Mouse (Mus musculus) cerebellum, adult 8-10 months (tissue): Measurements from ENCODE around the gene Asic5.

Experiments
- DNase-seq: peaks from one replicate; pipeline ENCODE4 v3.0.0; 2022

Gene Asic5

GRCm38 (mm10) chr3:81981990-81982389 is at the start of gene Asic5:
Gene Asic5 (plus strand): TSS chr3:81982290.
- no peak for DNase-seq

GRCm38 (mm10) chr3:81933348-81933747 is 48.7 kb upstream of the Asic5 start:
- no peak for DNase-seq

GRCm38 (mm10) chr3:81938924-81939323 is 43.2 kb upstream of the Asic5 start:
- DNase-seq: no peak

GRCm38 (mm10) chr3:81942341-81942740 is 39.7 kb upstream of the Asic5 start:
- DNase-seq: no peak

GRCm38 (mm10) chr3:81943097-81943496 is 39.0 kb upstream of the Asic5 start:
- no peak for DNase-seq

- DNase-seq: no peak
Observed at GRCm38 (mm10) chr3:81944851-81945393, 37.2 kb upstream of the Asic5 start.

- no peak for DNase-seq
Observed at GRCm38 (mm10) chr3:81949048-81949447, 33.0 kb upstream of the Asic5 start.

- DNase-seq: no peak
Observed at GRCm38 (mm10) chr3:81951785-81952184, 30.3 kb upstream of the Asic5 start.

- DNase-seq: no peak
Observed at GRCm38 (mm10) chr3:81957484-81957883, 24.6 kb upstream of the Asic5 start.

- no peak for DNase-seq
Observed at GRCm38 (mm10) chr3:81961336-81961735, 20.8 kb upstream of the Asic5 start.

GRCm38 (mm10) chr3:81963768-81964167 is 18.3 kb upstream of the Asic5 start:
- peak; percentile 24 for DNase-seq

- peak; percentile 40 for DNase-seq
Observed at GRCm38 (mm10) chr3:81964596-81964995, 17.5 kb upstream of the Asic5 start.

- DNase-seq: no peak
Observed at GRCm38 (mm10) chr3:81975607-81976006, 6.5 kb upstream of the Asic5 start.

- DNase-seq: no peak
Observed at GRCm38 (mm10) chr3:81976102-81976501, 6.0 kb upstream of the Asic5 start, which contains the start of gene Tdo2. Gene Tdo2 (minus strand): TSS chr3:81976202.

- no peak for DNase-seq
Observed at GRCm38 (mm10) chr3:81981576-81981975, 514 bp upstream of the Asic5 start.

GRCm38 (mm10) chr3:81983120-81983895 is 1.2 kb downstream of the Asic5 start:
- DNase-seq: no peak

- no peak for DNase-seq
Observed at GRCm38 (mm10) chr3:81985100-81985499, 3.0 kb downstream of the Asic5 start.

- no peak for DNase-seq
Observed at GRCm38 (mm10) chr3:81986103-81986502, 4.0 kb downstream of the Asic5 start.

- DNase-seq: no peak
Observed at GRCm38 (mm10) chr3:81987628-81988027, 5.5 kb downstream of the Asic5 start.

- DNase-seq: no peak
Observed at GRCm38 (mm10) chr3:81989692-81990141, 7.6 kb downstream of the Asic5 start.

GRCm38 (mm10) chr3:81990531-81990930 is 8.4 kb downstream of the Asic5 start:
- DNase-seq: no peak

- DNase-seq: no peak
Observed at GRCm38 (mm10) chr3:81995371-81995770, 13.3 kb downstream of the Asic5 start.

GRCm38 (mm10) chr3:81995988-81996387 is 13.9 kb downstream of the Asic5 start:
- DNase-seq: peak; percentile 45

- no peak for DNase-seq
Observed at GRCm38 (mm10) chr3:82007002-82007401, 24.9 kb downstream of the Asic5 start.
